Mouse (Mus musculus) erythroblast, embryonic 14.5 days (primary cell): ENCODE data around the gene Akna.

ENCODE experiments used
- GATA1 ChIP-seq: IDR thresholded peaks from 2 replicates; pipeline ENCODE4 v1.6.1; 2012; ENCODE audit warnings: low read length, inconsistent platforms, mixed read lengths
- TAL1 ChIP-seq: IDR thresholded peaks from 3 replicates; pipeline ENCODE4 v1.6.1; 2012; ENCODE audit warnings: low read length, inconsistent platforms, mixed read lengths

DNA sequence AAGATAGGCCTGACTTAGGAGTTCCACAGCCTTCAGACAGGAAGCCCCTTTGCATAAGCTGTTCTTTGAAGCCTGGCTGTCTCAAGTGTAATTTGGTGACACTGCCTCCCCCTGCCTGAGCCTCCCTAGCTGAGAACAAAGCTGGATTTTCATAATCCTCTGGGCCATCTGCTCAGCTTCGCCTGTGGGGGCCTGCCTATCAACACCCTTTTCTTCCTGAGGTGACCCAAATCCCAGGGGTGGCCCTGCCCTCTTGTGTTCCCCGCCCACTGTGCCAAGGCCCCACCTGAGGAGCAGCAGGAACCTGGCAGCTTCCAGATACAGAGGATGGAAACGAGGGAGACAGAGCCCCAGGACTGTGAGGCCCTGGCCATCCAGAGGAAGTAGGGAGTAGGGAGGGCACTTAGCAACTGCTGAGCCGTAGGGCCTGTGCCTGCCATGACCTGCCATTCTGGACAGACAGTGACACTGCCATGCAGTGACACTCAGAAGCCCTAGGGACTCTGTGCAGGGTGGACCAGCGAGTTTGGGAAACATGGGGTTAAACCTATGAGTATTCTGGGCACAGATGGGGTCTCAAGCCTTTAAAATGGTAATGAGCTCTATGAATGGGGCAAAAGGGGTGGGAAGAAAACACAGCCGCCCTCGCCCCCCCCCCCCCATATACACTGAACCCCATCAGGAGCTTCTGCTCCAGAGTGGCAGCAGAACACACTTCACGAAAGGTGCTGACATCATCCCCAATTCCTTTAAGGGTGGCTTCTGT is 13.8 kb downstream of the Akna start:
- TF ChIP-seq TAL1 (no peak), GATA1 (no peak)
